Mouse (Mus musculus): ENCODE measurements at regions not wholly inside any gene's neighbourhood (a gene's known extent, or its start where the extent isn't known, plus 50 kb on each side); places are given as distances from the start of the nearest gene placed in this dataset.
A peak's percentile ranks its signal among the peaks of the same experiment; 100 is the strongest.

GRCm38 (mm10) chrX:143462632-143463031 lies 55.8 kb upstream of the Pak3 start:
- 51% methylated on average over 4 of the region's 4 CpGs for WGBS
- no peaks in the 10 kb centered on the region for H3K4me1 ChIP-seq (replicated peaks; ENCODE audit: control insufficient read depth, insufficient read depth, low read length)
- H3K27me3 ChIP-seq (replicated peaks; ENCODE audit: control insufficient read depth, insufficient read depth, low read length), result no peaks in the 10 kb centered on the region
- no peak overlapping the region for H3K9ac ChIP-seq (ENCODE audit: low read depth, low read length)
- no peak overlapping the region for H3K4me2 ChIP-seq (replicated peaks; ENCODE audit: low read depth)
- H3K27ac ChIP-seq (ENCODE audit: low read depth, low read length), result no peak overlapping the region
- H3K9me3 ChIP-seq (ENCODE audit: control insufficient read depth), result no peaks in the 10 kb centered on the region
- no peak overlapping the region for H3K4me3 ChIP-seq (ENCODE audit: low read depth, low read length)
- no peak for ATAC-seq
- no peaks in the 10 kb centered on the region for H3K36me3 ChIP-seq (ENCODE audit: control insufficient read depth, insufficient read depth)
- TF ChIP-seq CTCF (IDR thresholded peaks at IDR 0.05; ENCODE audit: low read depth), result peak; percentile 61

DNA sequence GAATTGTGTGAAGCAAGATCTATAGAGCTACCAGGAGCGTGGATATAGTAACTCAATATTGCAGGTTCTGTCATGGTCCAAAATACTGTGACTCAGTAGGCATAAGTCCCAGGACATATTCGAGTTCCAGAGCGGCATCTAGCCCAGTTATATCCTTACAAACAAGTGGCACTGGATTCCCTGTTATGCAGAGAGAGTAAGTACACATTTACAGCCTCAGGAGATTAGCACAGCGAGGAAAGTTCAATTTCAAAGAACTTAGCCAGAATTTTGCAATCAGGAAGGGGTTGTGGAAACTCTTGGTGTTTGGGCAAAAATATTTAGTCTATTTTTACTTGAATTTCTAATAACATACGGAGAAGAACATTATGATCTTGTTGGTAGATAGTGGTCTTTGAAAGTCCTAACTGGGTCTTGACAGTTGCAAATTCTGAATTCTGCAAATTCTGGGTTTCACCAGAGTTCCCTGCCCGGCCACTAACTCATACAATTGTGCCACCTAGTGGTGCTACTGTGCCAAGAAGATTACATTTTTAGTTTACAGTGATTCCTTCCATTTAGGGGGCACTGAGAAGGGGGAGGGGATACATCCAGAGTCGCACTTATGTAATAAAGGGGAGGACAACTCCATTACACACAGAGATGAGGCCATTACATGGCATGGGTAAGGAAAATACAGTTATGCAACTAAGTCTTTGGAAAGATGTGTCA lies 54.7 kb upstream of the Chrdl1 start:
- no peak for ATAC-seq

DNA sequence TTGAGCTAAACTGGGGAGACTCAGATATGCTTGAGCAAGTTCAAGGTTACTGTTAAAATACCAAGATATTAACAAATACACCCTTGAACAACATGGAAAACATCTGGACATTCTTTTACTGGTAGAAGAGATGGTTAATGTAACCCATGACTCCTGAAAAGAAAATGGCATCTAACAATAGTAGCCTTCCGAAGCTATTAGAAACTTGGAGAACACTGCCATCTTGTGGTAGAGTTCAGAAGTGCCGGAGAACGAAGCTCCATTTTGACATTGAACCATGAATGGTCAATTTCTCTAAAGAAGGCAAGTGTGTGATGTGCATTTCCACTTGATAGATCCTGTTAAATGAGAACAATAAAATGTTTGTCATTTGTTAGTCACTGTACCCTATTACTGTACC lies 50.5 kb upstream of the Chrdl1 start:
- Histone ChIP-seq H3K4me3 (ENCODE audit: low read depth, low read length) (no peak overlapping the region), H3K9ac (ENCODE audit: low read depth, low read length) (no peak overlapping the region), H3K9me3 (ENCODE audit: control insufficient read depth) (no peaks in the 10 kb centered on the region), H3K4me1 (replicated peaks; ENCODE audit: control insufficient read depth, insufficient read depth, low read length) (no peaks in the 10 kb centered on the region), H3K4me2 (replicated peaks; ENCODE audit: low read depth) (no peak overlapping the region), H3K27me3 (replicated peaks; ENCODE audit: control insufficient read depth, insufficient read depth, low read length) (no peaks in the 10 kb centered on the region), H3K27ac (ENCODE audit: low read depth, low read length) (no peak overlapping the region), H3K36me3 (ENCODE audit: control insufficient read depth, insufficient read depth) (no peaks in the 10 kb centered on the region)
- ATAC-seq, result no peak
- 9% methylated on average over 3 of the region's 3 CpGs for WGBS
- TF ChIP-seq CTCF (IDR thresholded peaks at IDR 0.05; ENCODE audit: low read depth), result peak; percentile 76

More for the DNA sequence above, 54.7 kb upstream of the Chrdl1 start:
- no peak overlapping the region for H3K4me2 ChIP-seq (replicated peaks; ENCODE audit: low read depth)
- no peaks in the 10 kb centered on the region for H3K9me3 ChIP-seq (ENCODE audit: control insufficient read depth)
- no peaks in the 10 kb centered on the region for H3K27me3 ChIP-seq (replicated peaks; ENCODE audit: control insufficient read depth, insufficient read depth, low read length)
- no peak overlapping the region for H3K4me3 ChIP-seq (ENCODE audit: low read depth, low read length)
- peak; percentile 62 for TF ChIP-seq CTCF (IDR thresholded peaks at IDR 0.05; ENCODE audit: low read depth)
- WGBS, result 46% methylated on average over 7 of the region's 7 CpGs
- no peaks in the 10 kb centered on the region for H3K36me3 ChIP-seq (ENCODE audit: control insufficient read depth, insufficient read depth)
- H3K4me1 ChIP-seq (replicated peaks; ENCODE audit: control insufficient read depth, insufficient read depth, low read length), result no peaks in the 10 kb centered on the region
- no peak overlapping the region for H3K9ac ChIP-seq (ENCODE audit: low read depth, low read length)
- no peak overlapping the region for H3K27ac ChIP-seq (ENCODE audit: low read depth, low read length)

All from intestine, postnatal 0 days (tissue).